Mouse (Mus musculus) intestine, embryonic 16.5 days (tissue): ENCODE measurements around the gene Kif6. TPM values are rescaled to one million over a fixed set of nuclear protein-coding genes. Genes with fewer than 3 reads are reported as not detected.

Experiments used
- ATAC-seq: fragments of 200-750 bp; cut with Nextera tagmentation; 2 replicates; pipeline ENCODE4 v1.8.0; 2017; ENCODE audit warnings: moderate TSS enrichment, moderate library complexity
- H3K27ac ChIP-seq: fragments of 300-500 bp; sonication (generic); 2 replicates; pipeline ENCODE4 v1.5.1; 2014; ENCODE audit warnings: mild to moderate bottlenecking, low read length
- H3K27me3 ChIP-seq: fragments of 300-500 bp; sonication (generic); replicated peaks from 2 replicates; pipeline ENCODE4 v1.6.1; 2014; ENCODE audit warnings: low read length, control low read depth, mixed read lengths; ENCODE audit not compliant: control insufficient read depth, insufficient read depth
- H3K36me3 ChIP-seq: fragments of 300-500 bp; sonication (generic); 2 replicates; pipeline ENCODE4 v1.6.1; 2014; ENCODE audit warnings: low read length, control low read depth; ENCODE audit not compliant: control insufficient read depth, insufficient read depth
- H3K4me1 ChIP-seq: fragments of 300-500 bp; sonication (generic); 2 replicates; pipeline ENCODE4 v1.6.1; 2014; ENCODE audit warnings: low read length, control low read depth, mixed read lengths; ENCODE audit not compliant: control insufficient read depth, insufficient read depth
- H3K4me2 ChIP-seq: fragments of 300-500 bp; sonication (generic); 2 replicates; pipeline ENCODE4 v1.6.1; 2014; ENCODE audit warnings: low read depth, low read length, control low read depth
- H3K4me3 ChIP-seq: fragments of 300-500 bp; sonication (generic); 2 replicates; pipeline ENCODE4 v1.5.1; 2014; ENCODE audit warnings: mild to moderate bottlenecking, low read length
- H3K9ac ChIP-seq: fragments of 300-500 bp; sonication (generic); 2 replicates; pipeline ENCODE4 v1.6.1; 2014; ENCODE audit warnings: low read depth, low read length
- H3K9me3 ChIP-seq: fragments of 300-500 bp; sonication (generic); 2 replicates; pipeline ENCODE4 v1.6.1; 2016; ENCODE audit warnings: low read length, control low read depth; ENCODE audit not compliant: control insufficient read depth
- WGBS: fragments of 180-500 bp; shearing (Covaris S2); extraction: QIAGEN DNeasy Blood & Tissue Kit; methylation state at CpG from one replicate; pipeline ENCODE4 v1.1.7; 2014; 5-methylcytosine and 5-hydroxymethylcytosine counted together
- polyA plus RNA-seq: library from polyadenylated mRNA; unstranded; fragments of >200 nt; fragmentation: Nextera tagmentation; extraction: Ambion mirVana; gene quantifications from 2 replicates; pipeline ENCODE4 v1.2.1, GENCODE M21; 2015

The Kif6 gene
- polyA plus RNA-seq, 1 experiment from 2014 or later, result 1.1 TPM

DNA sequence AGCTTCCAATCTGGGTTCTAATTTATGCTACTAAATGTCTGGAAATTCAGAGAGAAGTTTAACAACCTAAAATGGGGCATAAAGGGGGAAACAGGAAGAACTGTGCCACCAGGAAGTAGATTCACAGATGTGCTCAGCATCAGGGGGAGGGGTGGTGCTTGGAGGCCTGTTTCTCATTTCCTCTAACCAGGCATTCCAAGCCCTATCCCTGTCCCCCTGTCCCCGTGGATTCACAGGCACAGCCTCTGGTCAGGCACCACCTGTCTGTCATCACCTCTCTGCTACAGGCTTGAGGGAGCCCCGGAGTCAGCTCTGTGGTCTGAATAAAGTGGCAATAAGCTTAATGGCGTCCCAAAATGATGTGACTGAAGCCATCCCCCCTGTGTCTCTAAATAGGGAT is 216.8 kb downstream of the Kif6 start:
- H3K4me2 ChIP-seq, result no peak overlapping the region
- H3K4me1 ChIP-seq, result no peaks in the 10 kb centered on the region
- 56% methylated on average over 3 of the region's 3 CpGs for WGBS
- no peak overlapping the region for H3K4me3 ChIP-seq
- no peak overlapping the region for H3K27ac ChIP-seq
- H3K9me3 ChIP-seq, result no peaks in the 10 kb centered on the region
- H3K36me3 ChIP-seq, result no peaks in the 10 kb centered on the region
- no peak overlapping the region for H3K9ac ChIP-seq
- no peaks in the 10 kb centered on the region for H3K27me3 ChIP-seq
- no peak for ATAC-seq

DNA sequence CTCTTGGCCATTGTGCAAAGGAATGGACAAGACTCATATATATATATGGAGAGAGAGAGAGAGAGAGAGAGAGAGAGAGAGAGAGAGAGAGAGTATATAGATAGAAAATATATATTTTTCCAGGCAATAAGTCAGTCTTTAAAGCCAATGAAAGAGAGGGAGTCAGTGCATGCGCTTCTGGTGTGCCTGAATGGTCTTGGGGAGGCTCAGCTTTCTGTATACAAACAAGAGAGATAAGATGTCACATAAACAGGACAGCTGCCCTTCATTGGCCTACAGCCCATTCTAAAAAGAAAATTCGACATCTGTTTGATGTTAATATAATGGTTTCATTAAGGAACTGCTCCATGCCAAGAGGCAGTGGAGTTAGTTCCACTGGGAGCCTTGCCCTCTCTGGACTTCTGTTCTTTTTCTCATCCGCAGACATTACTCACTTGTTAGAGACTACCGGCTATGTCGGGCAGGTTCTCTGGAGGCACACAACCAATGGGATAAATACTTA is 219.2 kb downstream of the Kif6 start:
- no peaks in the 10 kb centered on the region for H3K27me3 ChIP-seq
- H3K4me2 ChIP-seq, result no peak overlapping the region
- no peak overlapping the region for H3K27ac ChIP-seq
- H3K9me3 ChIP-seq, result no peaks in the 10 kb centered on the region
- no peak overlapping the region for H3K4me3 ChIP-seq
- 68% methylated on average over 5 of the region's 5 CpGs for WGBS
- no peak overlapping the region for H3K9ac ChIP-seq
- ATAC-seq, result no peak
- H3K4me1 ChIP-seq, result no peaks in the 10 kb centered on the region
- H3K36me3 ChIP-seq, result no peaks in the 10 kb centered on the region

DNA sequence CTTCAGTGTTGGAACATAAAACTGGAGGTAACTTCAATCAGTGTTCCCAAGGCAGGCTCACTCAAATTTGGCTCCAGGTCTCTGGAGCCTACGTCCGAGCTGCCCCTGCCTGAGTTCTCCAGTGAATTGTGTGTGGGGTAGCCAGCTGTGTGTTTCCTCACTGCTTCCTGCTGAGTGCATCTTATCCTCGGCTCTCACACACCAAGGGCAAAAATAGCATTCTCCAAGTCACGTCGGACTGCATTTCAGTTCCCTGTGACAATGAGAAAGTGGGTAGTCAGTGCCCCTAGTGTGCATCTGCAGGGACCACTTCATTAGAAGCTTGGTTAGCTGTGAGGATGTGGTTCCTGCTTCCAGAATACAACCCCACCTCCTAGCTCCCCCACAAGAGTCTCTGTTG is 222.5 kb downstream of the Kif6 start:
- no peak for ATAC-seq

DNA sequence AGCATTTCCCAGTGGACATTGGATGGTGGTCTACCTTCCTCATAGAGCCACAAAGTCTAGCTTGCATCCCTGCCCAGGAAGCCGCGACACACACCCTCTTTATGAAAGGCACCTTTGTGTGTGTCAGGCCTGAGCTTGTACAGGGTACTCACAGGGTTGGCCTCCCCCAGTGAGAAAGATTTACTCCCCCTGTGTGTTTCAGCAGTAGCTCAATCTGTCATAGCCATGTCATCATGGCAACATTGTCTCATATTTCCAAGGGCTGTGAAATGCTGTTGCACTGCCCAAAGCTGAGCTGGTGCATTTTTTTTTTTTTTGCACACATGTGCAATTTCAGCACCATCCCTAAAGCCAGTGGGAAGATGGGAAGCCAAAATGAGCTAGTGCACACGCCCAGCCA is 224.3 kb downstream of the Kif6 start:
- Histone ChIP-seq H3K27ac (no peak overlapping the region), H3K4me3 (no peak overlapping the region), H3K9ac (no peak overlapping the region), H3K4me2 (no peak overlapping the region), H3K27me3 (no peaks in the 10 kb centered on the region), H3K4me1 (no peaks in the 10 kb centered on the region), H3K9me3 (no peaks in the 10 kb centered on the region), H3K36me3 (no peaks in the 10 kb centered on the region)
- no peak for ATAC-seq
- WGBS, result 77% methylated on average over 3 of the region's 3 CpGs

More for the DNA sequence above, 222.5 kb downstream of the Kif6 start:
- Histone ChIP-seq H3K4me1 (no peaks in the 10 kb centered on the region), H3K27me3 (no peaks in the 10 kb centered on the region), H3K9ac (no peak overlapping the region), H3K27ac (no peak overlapping the region), H3K9me3 (no peaks in the 10 kb centered on the region), H3K36me3 (no peaks in the 10 kb centered on the region), H3K4me2 (no peak overlapping the region), H3K4me3 (no peak overlapping the region)
- 63% methylated on average over 5 of the region's 5 CpGs for WGBS

DNA sequence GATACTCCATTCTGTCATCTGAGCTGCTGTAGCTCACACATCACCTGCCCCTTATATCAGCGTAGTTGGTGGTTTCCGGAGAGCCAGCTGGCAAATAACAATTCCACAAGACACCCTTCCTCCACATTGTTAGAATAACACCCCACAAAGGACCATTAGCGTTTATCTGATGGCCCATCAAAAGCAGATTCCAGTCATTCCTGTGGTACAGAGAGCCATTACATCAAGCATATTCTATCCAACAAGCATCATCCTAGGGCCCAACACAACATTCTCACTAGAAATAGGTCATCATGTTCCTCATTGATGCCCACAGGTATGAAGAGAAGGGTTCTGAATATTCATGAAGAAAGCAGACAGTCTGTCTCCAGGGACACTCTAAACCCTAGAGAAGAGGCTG is 236.3 kb downstream of the Kif6 start:
- no peaks in the 10 kb centered on the region for H3K27me3 ChIP-seq
- 30% methylated on average over 3 of the region's 3 CpGs for WGBS
- ATAC-seq, result no peak

DNA sequence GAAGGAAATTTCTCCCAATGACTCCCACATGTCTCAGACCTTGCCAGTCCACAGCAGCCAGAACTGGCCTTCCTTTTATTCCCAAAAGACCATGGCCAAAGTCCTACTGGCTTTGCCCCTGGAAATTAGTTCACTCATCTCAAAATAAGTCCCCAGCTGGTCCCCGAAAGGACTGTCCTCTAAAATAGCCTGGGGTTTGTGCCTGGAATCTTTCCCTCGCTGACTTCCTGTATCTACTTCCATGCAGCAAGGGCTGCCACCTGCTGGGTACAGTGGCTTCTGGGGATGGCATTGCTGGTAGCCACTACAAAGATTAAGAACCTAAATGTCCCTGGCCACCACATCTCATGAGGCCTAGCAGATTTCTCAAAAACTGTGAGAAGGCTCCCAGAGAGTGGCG is 237.2 kb downstream of the Kif6 start:
- H3K4me1 ChIP-seq, result no peaks in the 10 kb centered on the region
- no peaks in the 10 kb centered on the region for H3K36me3 ChIP-seq
- H3K4me2 ChIP-seq, result no peak overlapping the region
- H3K27me3 ChIP-seq, result no peaks in the 10 kb centered on the region
- H3K9me3 ChIP-seq, result no peaks in the 10 kb centered on the region
- H3K27ac ChIP-seq, result no peak overlapping the region
- 79% methylated on average over 3 of the region's 3 CpGs for WGBS
- H3K4me3 ChIP-seq, result no peak overlapping the region
- no peak overlapping the region for H3K9ac ChIP-seq
- ATAC-seq, result no peak

More for the DNA sequence above, 236.3 kb downstream of the Kif6 start:
- H3K4me3 ChIP-seq, result no peak overlapping the region
- H3K4me1 ChIP-seq, result no peaks in the 10 kb centered on the region
- H3K9ac ChIP-seq, result no peak overlapping the region
- H3K27ac ChIP-seq, result no peak overlapping the region
- H3K36me3 ChIP-seq, result no peaks in the 10 kb centered on the region
- no peaks in the 10 kb centered on the region for H3K9me3 ChIP-seq
- H3K4me2 ChIP-seq, result no peak overlapping the region

DNA sequence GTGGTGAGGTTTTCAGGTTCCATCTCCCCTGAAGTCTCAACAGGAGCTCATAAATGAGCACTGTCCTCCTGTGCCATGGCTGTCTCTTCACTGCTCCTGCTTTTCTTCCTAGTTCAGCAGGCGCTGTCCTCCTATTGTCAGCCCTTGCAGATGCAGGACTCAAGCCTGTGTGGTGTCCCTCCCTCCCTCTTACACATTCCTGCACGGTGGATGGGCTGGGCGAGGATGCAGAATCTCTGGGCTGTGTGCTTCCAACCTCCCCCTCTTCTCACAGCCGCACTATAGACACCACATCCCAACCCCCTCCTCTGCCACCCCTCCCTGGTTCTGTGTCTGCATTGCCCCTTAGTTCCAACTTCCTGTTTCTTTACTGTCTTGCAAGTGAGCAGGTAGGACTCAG is 240.8 kb downstream of the Kif6 start:
- no peaks in the 10 kb centered on the region for H3K36me3 ChIP-seq
- H3K4me2 ChIP-seq, result no peak overlapping the region
- no peak overlapping the region for H3K27ac ChIP-seq
- no peaks in the 10 kb centered on the region for H3K27me3 ChIP-seq
- no peak overlapping the region for H3K9ac ChIP-seq
- WGBS, result 26% methylated on average over 4 of the region's 4 CpGs
- H3K9me3 ChIP-seq, result no peaks in the 10 kb centered on the region
- H3K4me3 ChIP-seq, result no peak overlapping the region
- ATAC-seq, result no peak; the same call in 1 of the 2 replicates
- H3K4me1 ChIP-seq, result no peaks in the 10 kb centered on the region

DNA sequence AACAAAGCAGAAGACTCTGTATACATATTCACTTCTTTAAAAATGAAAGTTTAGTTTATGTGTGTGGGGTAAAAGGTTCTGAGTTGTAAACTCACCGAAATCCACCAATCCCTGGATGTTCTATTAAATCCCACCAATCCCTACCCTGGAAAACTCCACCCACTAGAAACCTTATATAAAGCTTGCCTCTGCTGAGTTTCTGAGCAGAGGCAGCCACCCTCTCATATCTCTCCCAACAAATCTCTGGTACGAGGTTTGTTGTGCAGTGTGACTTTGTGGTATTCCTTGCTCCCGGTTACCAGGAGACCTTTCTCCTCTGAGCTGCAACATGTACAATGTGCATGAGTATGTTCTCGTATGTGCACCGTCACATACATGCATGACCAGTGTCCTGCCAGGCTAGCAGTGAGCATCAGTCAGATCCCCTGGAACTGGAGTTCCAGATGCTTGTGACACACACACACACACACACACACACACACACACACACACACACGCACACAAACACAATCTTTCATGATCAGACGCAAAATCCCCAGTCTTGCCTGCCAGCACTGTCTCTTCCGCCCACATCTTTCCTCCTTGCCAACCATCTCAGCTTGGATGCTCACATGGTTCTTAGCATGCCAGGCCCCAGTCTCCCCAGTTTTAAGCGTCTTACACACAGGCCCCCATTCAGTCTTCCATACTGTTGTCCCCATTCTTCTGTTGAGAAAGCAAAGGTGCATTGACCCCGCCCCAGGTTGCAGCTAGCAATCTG is 245.3 kb downstream of the Kif6 start:
- Histone ChIP-seq H3K36me3 (no peaks in the 10 kb centered on the region), H3K9me3 (no peaks in the 10 kb centered on the region; the same call in 1 of the 2 replicates), H3K4me3 (no peak overlapping the region), H3K4me1 (no peaks in the 10 kb centered on the region), H3K9ac (no peak overlapping the region), H3K27ac (no peak overlapping the region), H3K27me3 (no peaks in the 10 kb centered on the region), H3K4me2 (no peak overlapping the region)
- no peak for ATAC-seq
- WGBS, result 85% methylated on average over 10 of the region's 10 CpGs

DNA sequence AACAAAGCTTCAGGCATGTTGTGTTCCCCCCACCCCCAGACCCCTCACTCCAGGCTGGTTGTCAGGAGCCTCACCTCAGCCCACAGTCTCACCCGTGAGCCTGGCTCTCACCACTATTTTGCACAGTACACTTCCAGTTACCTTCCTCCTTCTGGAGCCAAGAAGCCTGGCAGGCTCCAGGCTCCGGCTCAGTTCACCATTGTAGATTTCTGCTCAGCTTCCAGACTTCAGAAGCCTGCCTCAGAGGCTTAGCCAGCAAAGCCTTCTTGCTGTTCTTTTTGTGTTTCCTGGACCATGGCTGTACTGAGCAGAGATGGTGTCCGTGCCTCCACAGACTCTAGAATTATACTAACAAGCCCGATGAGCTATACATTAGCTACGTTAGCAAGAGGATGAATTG is 248.7 kb downstream of the Kif6 start:
- H3K27ac ChIP-seq, result no peak overlapping the region

DNA sequence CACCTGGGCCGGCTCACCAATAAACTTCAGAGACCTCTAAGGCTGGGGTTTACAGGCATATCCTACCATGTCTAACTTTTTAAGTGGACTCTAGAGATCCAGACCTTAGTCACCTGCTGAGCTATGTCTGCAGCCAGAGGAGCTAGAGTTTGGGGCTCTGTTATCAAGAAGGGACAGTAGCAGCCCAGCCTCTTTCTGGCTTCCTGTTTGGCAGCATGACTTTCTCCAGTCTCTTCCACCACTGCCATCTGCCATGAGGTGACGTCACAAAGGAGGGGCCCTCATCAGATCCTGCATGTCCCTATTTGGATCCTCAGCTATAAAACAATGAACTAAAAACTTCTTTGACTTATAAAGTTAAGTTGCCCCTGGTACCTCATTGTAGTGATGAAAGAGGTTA is 250.7 kb downstream of the Kif6 start:
- Histone ChIP-seq H3K4me3 (no peak overlapping the region), H3K9ac (no peak overlapping the region), H3K4me1 (no peaks in the 10 kb centered on the region), H3K27ac (no peak overlapping the region), H3K36me3 (no peaks in the 10 kb centered on the region), H3K4me2 (no peak overlapping the region), H3K27me3 (no peaks in the 10 kb centered on the region), H3K9me3 (no peaks in the 10 kb centered on the region; the same call in 1 of the 2 replicates)
- no peak for ATAC-seq
- 85% methylated on average over 2 of the region's 2 CpGs for whole genome bisulfite sequencing

More for the DNA sequence above, 248.7 kb downstream of the Kif6 start:
- Histone ChIP-seq H3K4me2 (no peak overlapping the region), H3K4me1 (no peaks in the 10 kb centered on the region), H3K9ac (no peak overlapping the region), H3K9me3 (no peaks in the 10 kb centered on the region; the same call in 1 of the 2 replicates), H3K27me3 (no peaks in the 10 kb centered on the region), H3K36me3 (no peaks in the 10 kb centered on the region), H3K4me3 (no peak overlapping the region)
- no peak for ATAC-seq
- WGBS, result 60% methylated on average over 5 of the region's 5 CpGs
